Mouse (Mus musculus): ENCODE measurements at regions not wholly inside any gene's neighbourhood (a gene's known extent, or its start where the extent isn't known, plus 50 kb on each side); places are given as distances from the start of the nearest gene placed in this dataset.

GRCm38 (mm10) chr2:81765778-81766177 lies 287.2 kb upstream of the Zfp804a start:
- TF ChIP-seq POLR2A (IDR thresholded peaks at IDR 0.05; ENCODE audit: low read depth, low read length) (no peak), CTCF (conservative IDR thresholded peaks at IDR 0.05; ENCODE audit: insufficient read depth, insufficient read length, low read depth, low read length) (no peak)
